Mouse (Mus musculus) left cerebral cortex, adult 18-20 months (tissue): ENCODE results near the gene Ralgps1. TPM values are rescaled to one million over a fixed set of nuclear protein-coding genes. Genes with fewer than 3 reads are reported as not detected.

Experiments
- DNase-seq, 2 experiments: peaks; one replicate each; pipeline ENCODE4 v3.0.0; 2021 to 2022; ENCODE audit warnings: low spot score in 2 of 2, mixed read lengths in 1 of 2
- total RNA-seq, 2 experiments: library from RNA; stranded (reverse); gene quantifications; 2 replicates each; pipeline ENCODE4 v1.2.3; 2021

Gene Ralgps1
- total RNA-seq, 2 experiments from 2014 or later: 63.7 to 63.9 TPM

DNA sequence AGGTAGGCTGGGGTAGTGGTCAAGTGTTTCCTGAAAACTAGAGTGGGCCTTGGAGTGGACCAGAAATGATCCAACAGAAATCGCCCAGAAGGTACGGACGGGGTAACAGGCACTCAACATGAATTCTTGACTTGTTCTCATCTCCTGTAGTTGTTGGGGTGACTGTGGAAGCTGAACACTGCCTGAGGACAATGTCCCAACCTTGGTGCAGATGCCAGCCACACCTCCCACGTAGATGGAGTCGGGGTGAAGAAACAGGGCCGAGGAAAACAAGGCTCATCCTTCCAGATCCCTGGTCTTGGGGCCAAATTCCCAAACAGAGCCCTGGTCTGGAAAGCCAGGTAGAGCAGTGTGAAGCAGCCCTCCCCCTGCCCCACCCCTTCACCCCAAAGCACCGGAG lies 122.7 kb downstream of the Ralgps1 start:
- no peak for DNase-seq

GRCm38 (mm10) chr2:33246841-33247240 lies 124.4 kb downstream of the Ralgps1 start:
- no peak for DNase-seq

DNA sequence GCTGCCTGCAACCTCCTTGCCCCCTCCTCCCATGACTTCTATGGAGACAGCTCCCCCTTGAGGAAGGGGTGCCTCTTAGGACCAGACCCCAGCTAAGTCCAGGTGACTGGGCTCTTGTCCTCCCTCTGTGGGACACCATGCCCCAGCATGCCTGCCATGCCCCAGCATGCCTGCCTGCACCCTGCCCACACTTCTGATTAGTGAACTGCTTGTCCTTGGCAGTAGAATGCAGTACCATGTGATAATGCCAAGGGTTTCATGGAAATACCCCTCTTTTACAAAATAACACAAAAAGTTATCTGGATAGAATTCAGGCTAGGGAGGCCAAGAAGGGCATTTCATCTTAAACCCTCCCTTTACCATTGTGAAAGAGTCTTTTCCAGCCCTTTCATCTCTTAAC lies 125.9 kb downstream of the Ralgps1 start:
- DNase-seq: no peak

DNA sequence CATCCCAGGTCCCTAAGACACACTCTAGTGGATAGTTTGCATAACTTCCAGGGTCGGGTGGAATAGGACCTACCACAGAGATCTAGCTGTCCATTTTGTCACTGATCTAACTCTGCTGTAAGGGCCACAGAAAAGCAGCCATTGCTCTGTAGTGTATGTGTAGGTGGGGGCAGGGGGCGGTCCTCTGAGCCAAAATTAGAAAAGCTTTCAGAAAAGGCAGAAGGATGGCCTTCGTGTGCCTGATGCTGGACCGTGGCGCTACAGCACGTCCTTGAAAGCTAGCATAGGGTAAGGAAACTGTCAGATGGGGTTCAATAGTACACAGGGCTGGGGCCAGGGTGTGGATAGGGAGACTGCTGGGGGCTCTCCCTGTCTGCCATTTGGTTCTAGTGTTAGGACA lies 126.4 kb downstream of the Ralgps1 start:
- no peak for DNase-seq

GRCm38 (mm10) chr2:33237581-33237980 lies 133.7 kb downstream of the Ralgps1 start:
- DNase-seq: no peak

DNA sequence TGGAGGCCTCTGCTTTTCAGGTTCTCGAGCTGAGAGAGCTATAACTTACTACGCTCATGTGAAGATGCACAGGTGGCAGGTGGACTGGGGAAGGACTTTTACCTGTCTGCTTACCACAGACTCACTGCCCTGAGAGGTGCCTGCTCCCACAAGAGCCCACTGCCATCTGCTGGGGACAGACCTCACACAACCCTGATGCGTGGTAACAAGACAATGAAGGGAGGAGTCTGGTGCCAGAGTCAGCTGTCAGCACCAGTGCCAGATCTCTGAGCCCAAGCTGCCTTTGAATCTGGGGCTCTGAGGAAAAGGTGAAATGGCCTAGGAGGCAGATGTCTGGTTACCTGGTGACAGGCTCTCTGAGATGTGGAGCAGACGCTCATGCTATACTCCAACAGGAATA lies 136.4 kb downstream of the Ralgps1 start:
- DNase-seq: no peak

DNA sequence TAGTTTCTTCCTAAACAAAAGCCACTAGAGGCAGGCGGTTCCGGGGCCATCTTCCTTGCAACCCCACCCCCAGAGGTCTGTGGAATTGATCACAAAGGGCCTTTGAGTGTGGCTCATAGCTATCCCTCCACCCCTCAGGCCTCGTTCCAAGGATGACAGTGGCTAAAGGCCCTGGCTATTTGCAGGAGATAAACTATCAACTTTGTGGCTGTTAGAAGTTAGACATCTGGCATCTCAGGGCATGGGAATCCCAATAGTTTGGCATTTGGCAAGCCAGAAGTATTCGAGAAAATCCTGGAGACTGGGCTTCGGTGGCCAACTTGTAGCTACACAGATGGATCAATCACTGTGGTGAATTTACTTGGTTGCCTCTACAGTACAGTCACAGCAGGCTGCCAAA lies 137.4 kb downstream of the Ralgps1 start:
- no peak for DNase-seq

GRCm38 (mm10) chr2:33232782-33233570 lies 138.3 kb downstream of the Ralgps1 start:
- no peak for DNase-seq

DNA sequence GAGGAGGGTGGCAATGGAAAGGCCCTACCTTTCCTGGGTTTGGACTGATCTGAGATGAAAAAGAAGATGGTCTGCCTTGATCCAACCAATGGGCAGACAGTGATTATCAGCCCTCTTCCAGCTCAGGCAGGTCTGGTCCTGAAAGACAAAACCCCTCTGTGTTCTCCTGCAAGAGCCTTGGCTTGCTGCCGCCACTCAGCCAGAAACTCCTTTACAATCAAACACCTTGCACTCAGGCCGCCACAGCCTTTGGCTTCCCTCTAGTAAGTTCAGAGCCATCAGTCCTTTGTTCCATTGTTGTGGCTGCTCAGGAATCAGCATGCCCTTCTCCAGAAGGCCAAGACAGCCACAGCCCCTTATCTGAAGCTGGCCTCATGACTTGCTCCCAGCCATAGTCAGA lies 139.5 kb downstream of the Ralgps1 start:
- no peak for DNase-seq

GRCm38 (mm10) chr2:33230701-33231100 lies 140.6 kb downstream of the Ralgps1 start:
- no peak for DNase-seq

DNA sequence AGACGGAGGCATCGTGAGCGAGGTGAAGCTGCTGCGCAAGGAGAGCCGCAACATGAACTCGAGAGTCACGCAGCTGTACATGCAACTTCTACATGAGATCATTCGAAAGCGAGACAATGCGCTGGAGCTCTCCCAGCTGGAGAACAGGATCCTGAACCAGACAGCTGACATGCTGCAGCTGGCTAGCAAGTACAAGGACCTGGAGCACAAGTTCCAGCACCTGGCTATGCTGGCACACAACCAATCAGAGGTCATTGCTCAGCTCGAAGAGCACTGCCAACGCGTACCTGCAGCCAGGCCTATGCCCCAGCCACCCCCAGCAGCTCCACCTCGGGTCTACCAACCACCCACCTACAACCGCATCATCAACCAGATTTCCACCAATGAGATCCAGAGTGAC lies 142.7 kb downstream of the Ralgps1 start:
- no peak for DNase-seq

GRCm38 (mm10) chr2:33228077-33228476 lies 143.2 kb downstream of the Ralgps1 start:
- DNase-seq: no peak

DNA sequence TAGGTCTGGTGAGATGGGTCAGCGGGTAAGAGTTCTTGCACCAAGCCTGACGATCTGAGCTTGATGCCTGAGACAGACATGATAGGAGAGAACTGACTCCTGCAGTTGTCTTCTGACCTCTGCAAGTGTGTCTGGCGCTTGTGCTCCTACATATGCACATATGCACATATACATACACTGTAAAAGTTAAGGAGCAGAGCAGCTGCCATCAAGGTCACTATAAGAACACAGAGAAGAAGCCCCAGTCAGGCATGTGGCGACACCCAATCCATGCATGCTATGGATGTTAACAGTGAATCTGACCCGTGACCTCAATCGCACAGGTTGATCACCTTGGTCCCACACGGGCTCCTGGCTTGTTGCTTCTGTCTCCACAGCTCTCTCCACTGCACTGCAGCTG lies 145.4 kb downstream of the Ralgps1 start:
- no peak for DNase-seq

DNA sequence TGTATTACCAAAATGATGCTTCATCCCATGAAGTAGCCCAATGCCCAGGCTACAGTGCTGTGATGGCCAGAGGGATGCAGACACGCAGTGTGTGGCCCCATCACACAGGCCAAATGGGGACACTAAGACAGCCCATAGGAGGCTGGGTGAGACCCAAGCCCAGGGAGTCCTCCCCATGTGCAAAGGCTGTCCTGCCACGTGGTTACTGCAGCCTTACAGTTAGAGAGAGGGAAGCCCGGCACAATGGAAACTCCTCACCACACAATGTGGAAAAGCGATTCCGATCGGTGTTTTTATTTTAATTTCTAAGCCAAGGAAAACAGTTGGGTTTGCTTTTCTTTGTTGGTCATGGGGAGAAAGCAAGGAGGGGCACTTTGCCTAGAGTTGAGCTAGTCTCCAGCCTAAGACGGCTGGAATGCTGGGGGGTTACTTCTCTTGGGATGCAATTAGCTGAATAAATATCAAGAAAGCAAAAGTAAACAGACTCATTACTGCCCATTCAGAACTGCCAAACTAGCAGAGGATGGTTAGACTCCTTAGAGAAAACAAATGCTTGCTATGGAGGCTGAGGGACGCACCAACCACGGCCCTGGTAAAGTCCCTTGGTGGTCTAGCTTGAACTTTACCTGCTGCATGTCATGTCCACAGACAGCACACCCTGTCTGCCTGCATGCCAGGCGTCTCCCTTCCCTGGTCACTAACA lies 147.5 kb downstream of the Ralgps1 start:
- DNase-seq: no peak

DNA sequence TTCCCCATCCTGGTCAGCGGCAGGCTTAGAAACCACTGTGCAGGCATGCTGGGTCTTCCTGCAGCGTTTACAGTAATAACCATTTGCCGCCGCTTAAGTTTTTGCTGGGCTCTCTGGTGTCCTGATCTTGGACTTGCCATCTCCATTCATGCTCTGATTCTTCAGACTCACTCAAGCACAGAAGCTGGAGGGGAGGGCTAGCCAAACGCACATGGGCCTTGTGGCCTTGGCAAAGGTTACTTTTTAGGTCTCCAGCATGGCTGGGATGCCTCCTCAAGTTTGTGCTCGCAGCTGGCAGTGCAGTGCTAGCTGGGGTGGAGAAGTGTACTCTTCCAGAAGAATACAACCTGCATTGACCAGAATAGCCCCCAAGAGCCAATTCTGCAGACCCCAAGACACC lies 148.8 kb downstream of the Ralgps1 start:
- DNase-seq: no peak

DNA sequence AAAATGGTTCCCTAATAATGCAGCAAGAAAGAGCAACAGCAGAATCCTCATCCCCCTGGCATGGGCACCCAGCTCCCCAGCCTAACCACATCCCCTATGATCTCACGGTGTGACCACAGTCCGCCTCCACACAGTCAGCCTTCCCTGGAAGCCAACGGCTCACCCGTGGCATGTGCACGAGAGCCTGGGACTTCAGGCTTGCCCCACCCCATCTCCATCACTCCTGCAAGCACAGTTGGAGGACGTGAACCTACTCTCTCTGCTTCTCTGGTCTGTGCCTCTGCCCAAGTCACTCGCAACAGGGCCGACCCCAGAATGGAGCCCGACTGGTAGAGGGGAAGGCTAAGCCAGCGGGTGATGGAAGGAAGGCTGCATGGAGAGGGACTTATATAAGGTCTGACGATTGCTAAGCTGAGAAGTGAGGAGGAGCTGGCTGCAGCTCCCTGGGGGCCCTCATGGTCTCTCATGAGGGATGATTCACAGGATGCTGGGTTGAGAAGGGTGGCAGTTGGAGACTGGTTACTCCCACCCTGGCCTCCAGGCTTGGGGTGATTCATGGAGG lies 149.9 kb downstream of the Ralgps1 start:
- DNase-seq: peak; percentile 39 to 62

GRCm38 (mm10) chr2:33220674-33221338 lies 150.5 kb downstream of the Ralgps1 start:
- no peak for DNase-seq

- DNase-seq: peak in 1 of 2 experiments; percentile 54
These were observed 151.0 kb downstream of the Ralgps1 start for GRCm38 (mm10) chr2:33220246-33220645.

DNA sequence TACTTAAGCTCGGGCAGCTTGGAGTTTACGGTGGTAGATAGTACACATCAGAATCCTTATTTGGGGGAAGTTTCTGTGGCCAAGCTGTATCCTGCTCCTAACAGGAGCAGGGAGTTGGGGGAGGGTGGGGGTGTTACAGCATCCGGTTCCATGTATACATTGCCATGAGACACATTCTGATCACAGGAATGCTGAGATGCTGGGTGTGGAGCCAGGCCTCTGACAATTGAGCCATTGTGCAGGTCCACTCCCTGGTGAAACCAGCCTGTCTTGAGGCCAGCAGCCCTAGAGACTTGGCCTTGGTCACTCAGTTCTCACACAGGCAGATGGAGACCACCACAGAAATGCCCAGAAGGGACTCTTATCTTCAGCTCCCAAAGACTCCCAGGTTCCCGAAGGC lies 151.6 kb downstream of the Ralgps1 start:
- no peak for DNase-seq

DNA sequence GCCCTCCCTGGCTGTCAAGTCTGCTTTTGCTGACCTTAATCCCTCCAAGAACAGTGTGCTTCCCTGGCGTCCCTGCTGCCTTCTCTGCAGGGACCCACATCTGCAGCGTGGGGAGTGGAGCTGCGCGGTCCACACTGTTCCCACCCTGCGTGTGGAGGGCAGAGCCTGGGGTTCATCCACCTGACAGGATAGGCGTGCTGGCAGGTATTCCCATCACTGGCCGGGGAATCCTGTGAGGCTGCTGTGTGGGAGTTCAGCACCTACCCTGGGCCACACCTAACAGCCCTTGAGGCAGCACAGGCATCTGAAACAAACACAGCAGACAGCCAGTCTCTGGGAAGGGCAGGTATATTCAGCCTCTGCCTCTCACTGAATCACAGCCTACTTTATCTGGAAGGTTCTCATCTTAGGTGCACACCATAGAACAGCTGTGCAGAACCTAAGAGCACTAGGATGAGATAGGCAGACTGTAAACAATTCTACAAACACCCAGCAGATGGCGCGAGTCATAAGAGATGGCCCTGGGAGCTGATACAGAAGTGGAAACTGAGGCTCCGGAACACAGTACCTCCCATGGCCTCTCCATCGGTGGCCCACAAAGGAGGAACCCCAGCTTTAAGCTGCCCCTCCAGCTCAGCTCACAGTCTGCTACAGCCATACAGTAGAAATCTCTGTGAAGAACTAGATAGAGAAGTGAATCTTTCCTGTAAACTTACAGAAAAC lies 152.2 kb downstream of the Ralgps1 start:
- DNase-seq: peak; percentile 44 to 55

DNA sequence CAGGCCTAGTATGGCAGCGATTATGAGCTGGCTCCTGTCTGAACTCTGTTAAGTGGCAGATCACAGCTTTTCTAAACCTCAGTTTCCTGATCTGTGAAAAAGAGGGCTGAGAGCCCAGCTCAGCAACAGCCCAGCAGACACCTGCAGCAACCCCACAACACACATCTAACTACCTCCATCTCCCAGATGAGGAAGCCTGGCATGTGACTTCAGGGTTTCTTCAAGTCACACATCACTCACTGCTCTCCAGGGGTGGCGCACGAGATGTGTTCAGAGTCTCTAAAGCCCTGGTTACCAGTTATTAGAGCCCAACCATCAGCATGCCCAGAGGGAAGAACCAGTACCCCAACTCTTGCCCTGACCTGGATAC lies 153.9 kb downstream of the Ralgps1 start:
- no peak for DNase-seq
